Mouse (Mus musculus) lung, embryonic 15.5 days (tissue): ENCODE results near the gene Hist1h3c. TPM values are rescaled to one million over a fixed set of nuclear protein-coding genes. Genes with fewer than 3 reads are reported as not detected.

ENCODE experiments used
- ATAC-seq: fragments of 200-750 bp; cut with Nextera tagmentation; 2 replicates; pipeline ENCODE4 v1.8.0; 2017; ENCODE audit warnings: moderate number of reproducible peaks, borderline replicate concordance; ENCODE audit not compliant: low FRiP score, low TSS enrichment; ENCODE audit errors: extremely low read depth
- H3K27ac ChIP-seq: fragments of 300-500 bp; sonication (generic); 2 replicates; pipeline ENCODE4 v1.5.1; 2015; ENCODE audit warnings: moderate library complexity, mild to moderate bottlenecking, inconsistent platforms
- H3K27me3 ChIP-seq: fragments of 300-500 bp; sonication (generic); 2 replicates; pipeline ENCODE4 v1.6.1; 2015; ENCODE audit warnings: inconsistent platforms
- H3K36me3 ChIP-seq: fragments of 300-500 bp; sonication (generic); 2 replicates; pipeline ENCODE4 v1.6.1; 2015; ENCODE audit warnings: inconsistent platforms
- H3K4me1 ChIP-seq: fragments of 300-500 bp; sonication (generic); 2 replicates; pipeline ENCODE4 v1.6.1; 2015; ENCODE audit warnings: inconsistent platforms
- H3K4me2 ChIP-seq: fragments of 300-500 bp; sonication (generic); 2 replicates; pipeline ENCODE4 v1.6.1; 2015; ENCODE audit warnings: inconsistent platforms, mild to moderate bottlenecking, moderate library complexity
- H3K4me3 ChIP-seq: fragments of 300-500 bp; sonication (generic); 2 replicates; pipeline ENCODE4 v1.5.1; 2015; ENCODE audit warnings: mild to moderate bottlenecking, inconsistent platforms
- H3K9ac ChIP-seq: fragments of 300-500 bp; sonication (generic); 2 replicates; pipeline ENCODE4 v1.6.1; 2015; ENCODE audit warnings: inconsistent platforms
- H3K9me3 ChIP-seq: fragments of 300-500 bp; sonication (generic); 2 replicates; pipeline ENCODE4 v1.6.1; 2016; ENCODE audit warnings: inconsistent platforms
- WGBS: fragments of 180-500 bp; shearing (Covaris S2); methylation state at CpG from one replicate; pipeline ENCODE4 v1.1.7; 2015; 5-methylcytosine and 5-hydroxymethylcytosine counted together
- polyA plus RNA-seq: library from polyadenylated mRNA; unstranded; fragments of >200 nt; fragmentation: Nextera tagmentation; extraction: Ambion mirVana; gene quantifications from 2 replicates; pipeline ENCODE4 v1.2.1, GENCODE M21; 2015

Hist1h3c gene
- polyA plus RNA-seq, 1 experiment from 2014 or later: 13.7 TPM

GRCm38 (mm10) chr13:23744421-23745380 lies 701 bp downstream of the Hist1h3c start:
- H3K4me1 ChIP-seq: peaks cover 30% of the 10 kb centered on the region
- WGBS: under 1% methylated on average over 15 of the region's 36 CpGs
- ATAC-seq: no peak
- H3K27me3 ChIP-seq: no peaks in the 10 kb centered on the region
- no peaks in the 10 kb centered on the region for H3K9me3 ChIP-seq
- peak overlapping the region; percentile 55 for H3K9ac ChIP-seq
- no peaks in the 10 kb centered on the region for H3K36me3 ChIP-seq
- H3K4me3 ChIP-seq: peak overlapping the region; percentile 36
- peak overlapping the region; percentile 63 for H3K4me2 ChIP-seq
- H3K27ac ChIP-seq: peak overlapping the region; percentile 98

GRCm38 (mm10) chr13:23743963-23744362 lies 1.4 kb downstream of the Hist1h3c start:
- Histone ChIP-seq H3K4me2 (peak overlapping the region; percentile 63), H3K27me3 (no peaks in the 10 kb centered on the region), H3K4me1 (peaks cover 30% of the 10 kb centered on the region), H3K4me3 (peak overlapping the region; percentile 36), H3K27ac (peak overlapping the region; percentile 98), H3K36me3 (no peaks in the 10 kb centered on the region), H3K9ac (0 out of 2 replicates have a peak overlapping the region, but pooled peaks have one; percentile 55), H3K9me3 (no peaks in the 10 kb centered on the region)
- WGBS: 25% methylated on average over 4 of the region's 4 CpGs
- ATAC-seq: no peak

GRCm38 (mm10) chr13:23743215-23743614 lies 2.2 kb downstream of the Hist1h3c start:
- Histone ChIP-seq H3K4me3 (no peak overlapping the region), H3K4me1 (peaks cover 25% of the 10 kb centered on the region), H3K9me3 (no peaks in the 10 kb centered on the region), H3K4me2 (no peak overlapping the region), H3K9ac (no peak overlapping the region), H3K27ac (no peak overlapping the region), H3K27me3 (no peaks in the 10 kb centered on the region), H3K36me3 (no peaks in the 10 kb centered on the region)
- ATAC-seq: no peak
- 82% methylated on average over 5 of the region's 5 CpGs for WGBS

GRCm38 (mm10) chr13:23742007-23742406 lies 3.4 kb downstream of the Hist1h3c start:
- no peak overlapping the region for H3K4me3 ChIP-seq
- H3K36me3 ChIP-seq: no peaks in the 10 kb centered on the region
- no peak overlapping the region for H3K27ac ChIP-seq
- no peak for ATAC-seq
- H3K27me3 ChIP-seq: no peaks in the 10 kb centered on the region
- no peak overlapping the region for H3K4me2 ChIP-seq
- peaks cover 14% of the 10 kb centered on the region; the same call in 1 of the 2 replicates for H3K4me1 ChIP-seq
- no peak overlapping the region for H3K9ac ChIP-seq
- H3K9me3 ChIP-seq: no peaks in the 10 kb centered on the region

- peak overlapping the region; percentile 95 for H3K4me2 ChIP-seq
- H3K9me3 ChIP-seq: no peaks in the 10 kb centered on the region
- peaks cover 14% of the 10 kb centered on the region; the same call in 1 of the 2 replicates for H3K4me1 ChIP-seq
- peak overlapping the region; percentile 100 for H3K27ac ChIP-seq
- H3K4me3 ChIP-seq: peak overlapping the region; percentile 64
- H3K27me3 ChIP-seq: no peaks in the 10 kb centered on the region
- WGBS: 41% methylated on average over 5 of the region's 5 CpGs
- no peak for ATAC-seq
- no peak overlapping the region for H3K9ac ChIP-seq
- no peaks in the 10 kb centered on the region for H3K36me3 ChIP-seq
Observed at GRCm38 (mm10) chr13:23740910-23741309, 4.5 kb downstream of the Hist1h3c start.

- Histone ChIP-seq H3K36me3 (no peaks in the 10 kb centered on the region), H3K4me3 (peak overlapping the region; percentile 64), H3K27ac (peak overlapping the region; percentile 100), H3K9ac (peak overlapping the region; percentile 96), H3K27me3 (no peaks in the 10 kb centered on the region), H3K9me3 (no peaks in the 10 kb centered on the region), H3K4me1 (peaks cover 14% of the 10 kb centered on the region; the same call in 1 of the 2 replicates), H3K4me2 (peak overlapping the region; percentile 95)
- no peak for ATAC-seq
- WGBS: 15% methylated on average over 13 of the region's 13 CpGs
Observed at GRCm38 (mm10) chr13:23740256-23740840, 5.1 kb downstream of the Hist1h3c start.

GRCm38 (mm10) chr13:23739922-23740252 lies 5.5 kb downstream of the Hist1h3c start:
- Histone ChIP-seq H3K4me3 (peak overlapping the region; percentile 64), H3K4me2 (peak overlapping the region; percentile 95), H3K36me3 (no peaks in the 10 kb centered on the region), H3K27ac (peak overlapping the region; percentile 100), H3K4me1 (peaks cover 14% of the 10 kb centered on the region; the same call in 1 of the 2 replicates), H3K27me3 (no peaks in the 10 kb centered on the region), H3K9ac (peak overlapping the region; percentile 96), H3K9me3 (no peaks in the 10 kb centered on the region)
- under 1% methylated on average over 14 of the region's 14 CpGs for WGBS
- no peak; the same call in 1 of the 2 replicates for ATAC-seq

GRCm38 (mm10) chr13:23739069-23739921 lies 6.1 kb downstream of the Hist1h3c start:
- H3K27ac ChIP-seq: peak overlapping the region; percentile 100
- H3K4me2 ChIP-seq: peak overlapping the region; percentile 95
- peaks cover 10% of the 10 kb centered on the region; the same call in 1 of the 2 replicates for H3K4me1 ChIP-seq
- peak overlapping the region; percentile 64 for H3K4me3 ChIP-seq
- ATAC-seq: peak; percentile 89
- no peaks in the 10 kb centered on the region for H3K27me3 ChIP-seq
- no peaks in the 10 kb centered on the region for H3K36me3 ChIP-seq
- H3K9me3 ChIP-seq: no peaks in the 10 kb centered on the region
- peak overlapping the region; percentile 96 for H3K9ac ChIP-seq
- 2% methylated on average over 39 of the region's 39 CpGs for WGBS

GRCm38 (mm10) chr13:23738677-23739068 lies 6.7 kb downstream of the Hist1h3c start, which contains the start of gene Hist1h1c:
Gene Hist1h1c (plus strand): TSS chr13:23738808.
- Histone ChIP-seq H3K9ac (peak within 1 kb of the TSS; percentile 96), H3K27me3 (no peaks in the 10 kb centered on the region), H3K27ac (peak within 1 kb of the TSS; percentile 100), H3K4me1 (peaks cover 9% of the 10 kb centered on the region; the same call in 1 of the 2 replicates), H3K4me2 (peak within 1 kb of the TSS; percentile 95), H3K4me3 (peak within 1 kb of the TSS; percentile 64), H3K9me3 (no peaks in the 10 kb centered on the region), H3K36me3 (no peaks in the 10 kb centered on the region)
- WGBS: 1% methylated on average over 38 of the region's 38 CpGs
- peak; percentile 95 for ATAC-seq

GRCm38 (mm10) chr13:23738041-23738440 lies 7.4 kb downstream of the Hist1h3c start:
- 0 out of 2 replicates have a peak overlapping the region, but pooled peaks have one; percentile 96 for H3K9ac ChIP-seq
- peak overlapping the region; percentile 95 for H3K4me2 ChIP-seq
- H3K4me3 ChIP-seq: peak overlapping the region; percentile 64; the same call in 1 of the 2 replicates
- no peaks in the 10 kb centered on the region for H3K9me3 ChIP-seq
- 23% methylated on average over 4 of the region's 4 CpGs for WGBS
- no peaks in the 10 kb centered on the region for H3K36me3 ChIP-seq
- H3K4me1 ChIP-seq: peaks cover 9% of the 10 kb centered on the region; the same call in 1 of the 2 replicates
- no peak for ATAC-seq
- no peaks in the 10 kb centered on the region for H3K27me3 ChIP-seq
- H3K27ac ChIP-seq: peak overlapping the region; percentile 100

- Histone ChIP-seq H3K4me1 (peaks cover 12% of the 10 kb centered on the region), H3K27me3 (no peaks in the 10 kb centered on the region), H3K4me2 (no peak overlapping the region), H3K36me3 (no peaks in the 10 kb centered on the region), H3K9ac (no peak overlapping the region), H3K4me3 (no peak overlapping the region), H3K9me3 (no peaks in the 10 kb centered on the region), H3K27ac (no peak overlapping the region)
- WGBS: 91% methylated on average over 5 of the region's 5 CpGs
- no peak for ATAC-seq
Observed at GRCm38 (mm10) chr13:23737091-23737490, 8.3 kb downstream of the Hist1h3c start.
